Mouse (Mus musculus) retina, postnatal 1 day (tissue): ENCODE data around the gene Fam177a.
"Not testable (repeated sequence)": the region's sequence is repeated elsewhere in the genome, so short reads cannot be mapped to it uniquely, and the experiment has no call there.

ENCODE experiments used
- DNase-seq: peaks from one replicate; pipeline ENCODE4 v3.0.0-alpha.2; 2012

Gene Fam177a

DNA sequence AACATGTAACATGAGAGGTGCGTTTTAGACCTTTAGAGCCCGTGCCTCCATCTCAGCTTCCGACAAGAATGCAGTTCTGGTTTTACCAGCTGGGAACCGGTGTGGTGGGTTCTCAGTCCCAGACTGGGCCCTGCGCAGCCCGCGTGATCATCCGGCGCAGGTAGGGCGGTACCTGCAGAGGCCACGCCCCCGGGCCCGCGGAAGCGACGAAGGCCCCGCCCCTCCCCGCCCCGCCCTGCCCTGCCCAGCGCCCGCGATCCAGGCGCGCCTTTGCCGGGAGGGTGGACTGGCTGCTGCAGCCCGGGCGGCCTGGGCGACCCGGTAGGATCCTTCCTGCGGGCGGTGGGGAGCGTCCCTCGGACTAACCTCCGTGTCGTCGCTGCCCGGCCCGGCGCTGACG, at the start of gene Fam177a:
TSS of gene Fam177a (plus strand) at position 228 of the 400 bp plus-strand sequence.
- not testable (repeated sequence) for DNase-seq

DNA sequence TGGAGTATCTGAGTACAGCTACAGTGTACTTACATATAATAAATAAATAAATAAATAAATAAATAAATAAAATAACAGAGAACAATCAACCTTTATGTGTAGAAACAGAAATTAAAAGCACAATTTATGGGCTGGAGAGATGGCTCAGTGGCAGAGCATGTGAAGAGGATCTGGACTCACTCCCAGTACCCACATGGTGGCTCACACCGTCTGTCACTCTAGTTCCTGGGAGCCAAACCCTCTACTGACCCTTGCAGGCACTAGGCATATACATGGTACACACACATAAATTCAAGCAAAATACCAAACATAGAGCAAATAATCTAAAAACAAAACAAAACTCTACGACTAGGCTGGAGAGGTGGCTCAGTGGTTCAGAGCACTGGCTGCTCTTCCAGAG, 49.0 kb upstream of the Fam177a start:
- no peak for DNase-seq

DNA sequence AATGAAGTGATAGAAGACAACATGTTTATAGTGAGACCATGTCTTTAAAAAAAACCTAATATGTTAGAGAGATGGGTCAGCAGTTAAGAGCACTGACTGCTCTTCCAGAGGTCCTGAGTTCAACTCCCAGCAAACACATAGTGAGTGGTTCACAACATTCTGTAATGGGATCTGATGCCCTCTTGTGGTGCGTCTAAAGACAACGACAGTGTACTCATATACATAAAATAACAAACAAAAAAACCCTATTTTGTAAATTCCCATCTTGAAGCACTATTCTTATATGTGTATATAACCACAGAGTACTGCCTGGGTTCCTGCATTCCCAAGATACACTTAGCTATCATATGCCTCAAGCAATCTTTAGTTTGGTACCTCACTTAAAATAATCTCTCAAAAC, 45.6 kb upstream of the Fam177a start:
- DNase-seq = not testable (repeated sequence)

DNA sequence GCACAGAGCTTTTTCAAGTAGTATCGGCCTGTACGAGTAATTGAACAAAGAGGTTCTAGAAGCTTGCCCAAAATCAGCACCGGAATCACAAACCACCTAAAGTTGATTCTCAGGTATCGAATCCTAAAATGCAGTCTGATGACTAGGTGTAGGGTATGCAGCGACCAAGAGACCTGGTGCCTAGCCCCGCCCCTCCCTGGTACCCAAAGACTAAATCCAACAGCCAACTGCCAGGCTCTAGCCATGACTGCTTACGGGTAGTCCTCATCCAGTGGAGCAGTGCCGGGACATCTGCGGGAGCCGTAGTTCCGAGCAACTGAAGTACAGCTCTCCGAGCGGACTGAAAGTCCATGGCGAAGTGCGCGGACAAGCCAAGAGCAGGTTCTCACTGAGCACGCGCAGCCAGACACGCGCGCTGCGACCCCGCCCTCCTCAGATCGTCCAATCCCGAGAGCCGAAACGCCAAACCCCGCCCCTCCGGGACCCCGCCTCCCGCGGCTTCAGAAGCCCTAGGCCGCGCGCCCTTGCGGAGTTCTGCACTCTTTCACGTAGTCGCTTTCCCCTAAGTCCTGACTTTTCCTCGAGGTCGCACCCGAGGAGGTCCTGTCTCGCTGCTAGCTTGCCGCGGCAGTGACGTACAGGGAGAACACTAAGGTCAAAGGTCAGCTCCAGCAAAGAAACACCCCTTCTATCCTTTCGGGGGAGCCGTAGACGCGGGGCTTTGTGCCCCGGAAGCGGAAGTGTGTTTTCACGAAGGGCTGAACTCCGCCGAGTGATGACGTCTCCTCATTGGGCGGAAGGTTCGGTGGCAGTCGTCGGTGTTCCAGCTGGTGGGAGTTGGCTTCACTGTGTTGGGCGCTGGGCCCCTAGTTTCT, 44.3 kb upstream of the Fam177a start, which contains the start of the genes 2700097O09Rik and Srp54a:
TSS of gene 2700097O09Rik (minus strand) at position 385 of the 875 bp plus-strand sequence.
TSS of gene Srp54a (plus strand) at position 537 of the 875 bp plus-strand sequence.
- DNase-seq = peak; percentile 98

DNA sequence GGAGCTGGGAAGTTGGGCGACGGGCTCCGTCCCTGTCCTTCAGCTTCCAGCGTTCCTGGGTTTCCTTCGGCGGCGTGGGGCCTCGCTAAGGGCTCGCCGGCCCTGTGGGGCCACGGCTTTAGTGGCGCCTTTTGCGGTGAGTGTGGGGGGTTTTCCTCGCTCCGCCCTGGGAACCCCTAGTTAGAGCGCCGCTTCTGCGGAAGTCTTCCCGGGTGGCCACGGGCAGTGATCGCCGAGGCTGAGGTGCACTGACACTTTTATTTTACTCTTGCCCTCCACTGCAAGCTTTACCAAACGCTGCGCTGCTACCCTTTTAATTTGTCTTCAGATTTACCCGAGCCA, 43.7 kb upstream of the Fam177a start:
- not testable (repeated sequence) for DNase-seq

DNA sequence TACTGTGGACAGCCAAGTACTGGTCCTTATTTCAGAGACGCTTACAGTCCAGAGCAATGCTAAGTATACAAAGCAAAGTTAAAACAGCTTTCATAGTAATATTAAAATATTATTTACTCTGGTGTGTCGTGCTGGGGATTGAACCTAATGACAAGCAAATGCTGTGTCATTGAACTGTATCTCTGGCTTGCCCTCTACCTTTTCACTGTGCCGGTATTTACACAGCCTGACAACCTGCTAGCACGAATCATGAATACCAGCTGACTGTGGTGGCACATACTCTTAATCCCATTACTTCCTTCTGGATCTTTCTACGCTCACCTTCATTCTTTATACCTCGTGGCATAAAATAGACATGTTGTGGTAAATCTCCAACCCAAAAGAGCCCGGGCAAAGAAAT, 32.1 kb upstream of the Fam177a start:
- DNase-seq = not testable (repeated sequence)

DNA sequence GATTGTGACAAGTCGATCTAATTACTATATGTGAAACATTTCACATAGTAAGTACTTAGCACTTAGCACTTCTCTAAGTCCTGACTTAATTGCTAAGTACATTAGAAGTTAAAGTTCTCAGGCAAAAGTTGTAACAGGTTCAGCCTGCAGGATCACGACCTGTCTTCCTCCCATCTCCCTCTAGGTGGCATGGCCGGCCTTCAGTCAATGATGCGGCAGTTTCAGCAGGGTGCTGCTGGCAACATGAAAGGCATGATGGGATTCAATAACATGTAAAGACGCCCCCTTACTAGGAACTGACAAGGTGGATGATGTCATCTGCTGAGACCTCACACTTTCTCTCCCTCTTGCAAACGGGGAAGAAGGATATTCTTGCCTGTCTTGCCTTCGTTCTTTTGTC, 11.7 kb upstream of the Fam177a start:
- DNase-seq = not testable (repeated sequence)

DNA sequence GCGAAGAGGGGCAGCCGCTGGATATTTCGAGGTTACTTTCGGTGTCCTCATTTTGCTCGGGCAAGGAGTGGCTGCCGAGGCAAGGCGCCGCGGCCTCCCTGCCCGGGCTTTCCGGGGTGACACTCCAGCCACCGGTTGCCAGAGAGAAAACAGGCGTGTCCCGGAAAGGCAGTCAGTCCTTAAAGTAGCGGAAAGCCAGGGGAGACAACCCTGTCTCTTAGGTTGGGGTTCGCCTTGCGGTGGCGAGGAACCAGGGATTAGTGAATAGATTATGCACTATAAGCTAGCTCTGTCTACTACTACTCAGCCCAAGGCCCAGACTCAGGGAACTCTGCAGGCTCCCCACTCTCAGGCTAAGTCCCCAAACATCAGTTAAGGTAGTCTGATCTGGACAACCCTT, 462 bp downstream of the Fam177a start:
- not testable (repeated sequence) for DNase-seq

DNA sequence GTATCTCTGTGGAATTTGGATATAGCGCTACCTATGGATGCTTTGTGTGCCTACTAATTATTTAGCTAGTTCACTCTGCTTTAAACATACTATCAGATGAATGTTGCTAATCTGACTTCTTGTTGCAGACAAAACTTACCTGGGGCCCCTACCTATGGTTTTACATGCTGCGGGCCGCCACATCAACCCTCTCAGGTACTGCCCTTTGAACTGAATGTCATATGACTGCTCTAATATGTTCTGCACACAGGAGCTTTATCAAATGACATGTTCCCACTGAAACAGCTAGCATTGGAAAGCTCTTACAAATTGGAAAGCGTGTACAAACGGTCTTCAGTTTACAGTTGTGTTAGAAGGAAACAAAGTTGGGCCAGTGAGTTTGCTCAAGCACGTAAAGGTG, 11.3 kb downstream of the Fam177a start:
- DNase-seq = not testable (repeated sequence)

DNA sequence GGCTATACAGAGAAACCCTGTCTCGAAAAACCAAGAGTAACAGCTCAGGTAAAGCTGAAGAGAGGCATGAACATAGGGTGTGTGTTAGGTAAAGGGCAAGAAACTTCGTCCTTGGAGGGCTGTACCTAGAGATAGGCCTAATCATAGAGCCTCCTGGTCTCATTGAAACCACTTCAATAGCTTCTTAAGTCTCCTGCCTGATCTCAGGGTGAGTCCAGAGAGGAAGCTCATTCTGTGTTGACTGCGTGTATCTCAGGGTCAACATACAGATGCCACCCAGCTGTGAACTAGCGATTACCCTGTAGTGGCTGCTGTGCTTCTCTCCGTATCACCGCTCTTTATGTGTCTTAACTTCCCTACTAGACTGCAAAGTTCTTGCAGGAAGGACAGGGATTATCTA, 13.6 kb downstream of the Fam177a start:
- DNase-seq = not testable (repeated sequence)

DNA sequence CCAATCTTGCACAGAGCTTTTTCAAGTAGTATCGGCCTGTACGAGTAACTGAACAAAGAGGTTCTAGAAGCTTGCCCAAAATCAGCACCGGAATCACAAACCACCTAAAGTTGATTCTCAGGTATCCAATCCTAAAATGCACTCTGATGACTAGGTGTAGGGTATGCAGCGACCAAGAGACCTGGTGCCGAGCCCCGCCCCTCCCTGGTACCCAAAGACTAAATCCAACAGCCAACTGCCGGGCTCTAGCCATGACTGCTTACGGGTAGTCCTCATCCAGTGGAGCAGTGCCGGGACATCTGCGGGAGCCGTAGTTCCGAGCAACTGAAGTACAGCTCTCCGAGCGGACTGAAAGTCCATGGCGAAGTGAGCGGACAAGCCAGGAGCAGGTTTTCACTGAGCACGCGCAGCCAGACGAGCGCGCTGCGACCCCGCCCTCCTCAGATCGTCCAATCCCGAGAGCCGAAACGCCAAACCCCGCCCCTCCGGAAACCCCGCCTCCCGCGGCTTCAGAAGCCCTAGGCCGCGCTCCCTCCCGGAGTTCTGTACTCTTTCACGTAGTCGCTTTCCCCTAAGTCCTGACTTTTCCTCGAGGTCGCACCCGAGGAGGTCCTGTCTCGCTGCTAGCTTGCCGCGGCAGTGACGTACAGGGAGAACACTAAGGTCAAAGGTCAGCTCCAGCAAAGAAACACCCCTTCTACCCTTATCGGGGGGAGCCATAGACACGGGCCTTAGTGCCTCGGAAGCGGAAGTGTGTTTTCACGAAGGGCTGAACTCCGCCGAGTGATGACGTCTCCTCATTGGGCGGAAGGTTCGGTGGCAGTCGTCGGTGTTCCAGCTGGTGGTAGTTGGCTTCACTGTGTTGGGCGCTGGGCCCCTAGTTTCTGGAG, 30.5 kb downstream of the Fam177a start, which contains the start of gene Srp54b:
TSS of gene Srp54b (plus strand) at position 546 of the 890 bp plus-strand sequence.
- DNase-seq = not testable (repeated sequence)

DNA sequence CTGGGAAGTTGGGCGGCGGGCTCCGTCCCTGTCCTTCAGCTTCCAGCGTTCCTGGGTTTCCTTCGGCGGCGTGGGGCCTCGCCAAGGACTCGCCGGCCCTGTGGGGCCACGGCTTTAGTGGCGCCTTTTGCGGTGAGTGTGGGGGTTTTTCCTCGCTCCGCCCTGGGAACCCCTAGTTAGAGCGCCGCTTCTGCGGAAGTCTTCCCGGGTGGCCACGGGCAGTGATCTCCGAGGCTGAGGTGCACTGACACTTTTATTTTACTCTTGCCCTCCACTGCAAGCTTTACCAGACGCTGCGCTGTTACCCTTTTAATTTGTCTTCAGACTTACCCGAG, 31.1 kb downstream of the Fam177a start:
- DNase-seq = not testable (repeated sequence)

DNA sequence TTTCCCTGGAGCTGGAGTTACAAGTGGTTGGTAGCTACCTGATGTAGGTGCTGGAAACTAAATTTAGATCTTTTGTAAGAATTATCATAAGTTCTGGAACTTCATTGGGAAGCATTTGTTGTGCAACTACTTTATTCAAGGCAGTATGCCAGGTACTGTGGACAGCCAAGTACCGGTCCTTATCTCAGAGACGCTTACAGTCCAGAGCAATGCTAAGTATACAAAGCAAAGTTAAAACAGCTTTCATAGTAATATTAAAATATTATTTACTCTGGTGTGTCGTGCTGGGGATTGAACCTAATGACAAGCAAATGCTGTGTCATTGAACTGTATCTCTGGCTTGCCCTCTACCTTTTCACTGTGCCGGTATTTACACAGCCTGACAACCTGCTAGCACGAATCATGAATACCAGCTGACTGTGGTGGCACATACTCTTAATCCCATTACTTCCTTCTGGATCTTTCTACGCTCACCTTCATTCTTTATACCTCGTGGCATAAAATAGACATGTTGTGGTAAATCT, 42.8 kb downstream of the Fam177a start:
- DNase-seq = not testable (repeated sequence)

DNA sequence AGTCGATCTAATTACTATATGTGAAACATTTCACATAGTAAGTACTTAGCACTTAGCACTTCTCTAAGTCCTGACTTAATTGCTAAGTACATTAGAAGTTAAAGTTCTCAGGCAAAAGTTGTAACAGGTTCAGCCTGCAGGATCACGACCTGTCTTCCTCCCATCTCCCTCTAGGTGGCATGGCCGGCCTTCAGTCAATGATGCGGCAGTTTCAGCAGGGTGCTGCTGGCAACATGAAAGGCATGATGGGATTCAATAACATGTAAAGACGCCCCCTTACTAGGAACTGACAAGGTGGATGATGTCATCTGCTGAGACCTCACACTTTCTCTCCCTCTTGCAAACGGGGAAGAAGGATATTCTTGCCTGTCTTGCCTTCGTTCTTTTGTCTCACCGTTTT, 63.4 kb downstream of the Fam177a start:
- DNase-seq = not testable (repeated sequence)

DNA sequence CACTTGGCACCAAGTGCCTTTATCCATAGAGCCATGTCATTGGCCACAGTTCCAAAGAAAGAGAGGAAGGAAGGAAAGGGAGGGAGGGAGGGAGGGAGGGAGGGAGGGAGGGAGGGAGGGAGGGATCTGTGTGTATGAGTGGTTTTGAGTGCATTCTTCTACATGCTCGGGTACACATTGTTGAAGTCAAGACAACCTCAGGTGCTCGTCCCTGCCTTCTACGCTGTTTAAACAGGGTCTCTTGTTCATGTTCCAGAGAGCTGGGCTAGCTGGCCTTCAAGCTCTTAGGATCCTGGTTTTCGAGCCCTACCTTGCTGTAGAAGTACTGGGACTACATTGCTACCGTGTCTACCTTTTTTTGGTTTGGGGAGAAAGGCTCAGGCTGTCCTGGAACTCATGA, 64.9 kb downstream of the Fam177a start:
- not testable (repeated sequence) for DNase-seq
